Mouse (Mus musculus) liver, embryonic 14.5 days (tissue): ENCODE data around the gene Stat2.

Experiments used
- CTCF ChIP-seq: IDR thresholded peaks from 2 replicates; pipeline ENCODE4 v1.5.1; 2016; ENCODE audit warnings: antibody characterized with exemption, low read depth, control low read depth
- EP300 ChIP-seq: IDR thresholded peaks from 2 replicates; pipeline ENCODE4 v1.6.1; 2016; ENCODE audit warnings: antibody characterized with exemption, low read depth

DNA sequence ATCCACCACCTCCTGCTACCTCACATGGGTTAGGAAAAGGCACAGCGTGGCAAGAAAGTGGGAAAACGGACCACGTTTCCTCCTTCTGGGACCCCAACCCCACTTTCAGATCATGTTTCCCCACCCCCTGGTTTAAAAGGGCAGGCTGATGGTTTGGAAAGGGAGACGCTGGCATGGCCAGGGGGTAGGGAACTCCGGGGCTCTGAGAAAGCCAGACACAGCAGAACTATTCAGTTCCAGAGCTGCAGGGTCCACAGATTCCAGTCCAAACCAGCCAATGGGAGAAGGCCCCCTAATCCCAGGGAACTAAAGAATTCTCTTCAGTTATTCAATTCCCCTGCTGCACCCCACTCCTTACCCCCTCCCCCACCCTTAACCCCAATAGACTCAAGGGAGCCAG is 45.3 kb upstream of the Stat2 start:
- TF ChIP-seq CTCF (no peak), EP300 (no peak)
